Mouse (Mus musculus) erythroblast, adult 5-6 weeks (primary cell): ENCODE data around the gene Serinc3. TPM values are rescaled to one million over a fixed set of nuclear protein-coding genes. Genes with fewer than 3 reads are reported as not detected.
"Not testable (repeated sequence)": the region's sequence is repeated elsewhere in the genome, so short reads cannot be mapped to it uniquely, and the experiment has no call there.

Experiments used
- ATAC-seq: replicated peaks from 2 replicates; pipeline ENCODE4 v1.8.0; 2016; ENCODE audit warnings: moderate number of reproducible peaks, mild to moderate bottlenecking, moderate TSS enrichment, inconsistent platforms; ENCODE audit not compliant: poor library complexity, low FRiP score, severe bottlenecking
- total RNA-seq, 2 experiments: library from RNA; stranded (forward) in 1 of 2; stranded (reverse) in 1 of 2; fragments of 150-400 nt in 1 of 2; fragments of 200-764, 138-1000 nt in 1 of 2; gene quantifications; 2 replicates each; pipeline versions ENCODE4 v1.2.3 to v1.2.4; 2015 to 2017; ENCODE audit warnings: low replicate concordance in 2 of 2

Gene Serinc3
- total RNA-seq, 2 experiments from 2014 or later, result 1,365 to 1,814 TPM

- ATAC-seq, result no peak
Observed at GRCm38 (mm10) chr2:163637655-163638266, 7.2 kb downstream of the Serinc3 start.

GRCm38 (mm10) chr2:163636057-163636456, 8.9 kb downstream of the Serinc3 start:
- ATAC-seq, result no peak

GRCm38 (mm10) chr2:163634211-163634610, 10.7 kb downstream of the Serinc3 start:
- ATAC-seq, result no peak

GRCm38 (mm10) chr2:163631715-163632114, 13.2 kb downstream of the Serinc3 start:
- ATAC-seq, result no peak

GRCm38 (mm10) chr2:163631223-163631622, 13.7 kb downstream of the Serinc3 start:
- no peak for ATAC-seq

GRCm38 (mm10) chr2:163621401-163621800, 23.5 kb downstream of the Serinc3 start:
- not testable (repeated sequence) for ATAC-seq

GRCm38 (mm10) chr2:163620451-163620850, 24.5 kb downstream of the Serinc3 start:
- no peak for ATAC-seq

GRCm38 (mm10) chr2:163617874-163618273, 27.1 kb downstream of the Serinc3 start:
- ATAC-seq, result no peak

- peak; percentile 7 for ATAC-seq
Observed at GRCm38 (mm10) chr2:163617232-163617863, 27.6 kb downstream of the Serinc3 start.

GRCm38 (mm10) chr2:163616652-163617227, 28.2 kb downstream of the Serinc3 start:
- ATAC-seq, result 0 out of 2 replicates have a peak, but pooled peaks have one; percentile 7

GRCm38 (mm10) chr2:163615906-163616651, 28.9 kb downstream of the Serinc3 start:
- ATAC-seq, result no peak

GRCm38 (mm10) chr2:163615401-163615800, 29.5 kb downstream of the Serinc3 start:
- ATAC-seq, result no peak

- no peak for ATAC-seq
Observed at GRCm38 (mm10) chr2:163613990-163614389, 30.9 kb downstream of the Serinc3 start.

GRCm38 (mm10) chr2:163613206-163613605, 31.7 kb downstream of the Serinc3 start:
- ATAC-seq, result no peak

GRCm38 (mm10) chr2:163611176-163611575, 33.8 kb downstream of the Serinc3 start:
- no peak for ATAC-seq

GRCm38 (mm10) chr2:163609281-163609975, 35.5 kb downstream of the Serinc3 start:
- no peak for ATAC-seq

- no peak for ATAC-seq
Observed at GRCm38 (mm10) chr2:163608008-163608407, 36.9 kb downstream of the Serinc3 start.

GRCm38 (mm10) chr2:163606161-163606560, 38.8 kb downstream of the Serinc3 start:
- no peak for ATAC-seq

GRCm38 (mm10) chr2:163602101-163602971, 42.6 kb downstream of the Serinc3 start, which contains the start of gene Ttpal:
Gene Ttpal, plus strand, starts transcription at chr2:163602314.
- peak; percentile 94 for ATAC-seq
